Mouse (Mus musculus) C3H10T1/2 (cell line): ENCODE measurements around the gene Olfr945. TPM values are rescaled to one million over a fixed set of nuclear protein-coding genes. Genes with fewer than 3 reads are reported as not detected.

Experiments
- polyA plus RNA-seq, 2 experiments: library from polyadenylated mRNA; unstranded; fragments of >200 nt; fragmentation: generic; extraction: Trizol; gene quantifications; one replicate each; pipeline ENCODE4 v1.2.1; 2012; ENCODE audit warnings: missing spikeins in 2 of 2

Gene Olfr945
- not detected for polyA plus RNA-seq

DNA sequence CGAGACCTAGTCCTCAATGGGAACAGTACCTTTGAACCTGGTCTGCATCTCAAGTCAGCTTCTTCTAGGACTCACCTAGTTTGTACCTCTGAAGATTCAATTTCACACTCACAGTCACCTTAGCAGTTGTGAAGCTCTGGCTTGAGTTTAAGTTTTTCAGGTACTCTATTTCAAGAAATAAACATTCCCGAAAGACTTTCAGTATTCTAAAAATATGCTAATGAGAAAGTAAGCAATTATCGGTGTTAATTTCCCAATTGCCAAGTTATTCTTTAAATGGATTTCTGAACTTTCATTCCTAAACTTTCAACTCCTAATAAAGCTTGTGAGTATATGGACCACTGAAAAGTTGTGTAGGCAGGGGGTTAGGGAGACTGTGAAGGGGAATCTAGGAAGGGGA is at the start of gene Olfr945:
Olfr945 (minus strand) TSS at position 101 of the 400 bp plus-strand sequence.

DNA sequence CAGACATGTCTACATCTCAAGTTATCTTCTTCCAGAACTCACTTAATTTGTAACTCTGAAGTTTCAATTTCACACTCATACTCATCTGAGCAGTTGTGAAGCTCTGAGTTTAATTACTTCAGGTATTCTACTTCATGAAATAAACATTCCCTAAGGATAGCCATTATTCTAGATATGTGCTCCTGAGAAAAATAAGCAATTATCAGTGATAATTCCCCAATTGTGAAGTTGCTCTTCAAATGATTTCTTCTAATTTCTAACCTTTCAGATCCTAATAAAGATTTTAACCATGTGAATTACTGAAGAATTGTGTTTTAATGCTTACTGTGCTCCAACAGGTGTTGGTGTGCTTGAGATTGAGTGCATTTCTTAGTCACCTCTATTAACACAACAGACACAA is 49.3 kb upstream of the Olfr945 start, which contains the start of gene Olfr948:
Olfr948 (minus strand) TSS at position 101 of the 400 bp plus-strand sequence.

DNA sequence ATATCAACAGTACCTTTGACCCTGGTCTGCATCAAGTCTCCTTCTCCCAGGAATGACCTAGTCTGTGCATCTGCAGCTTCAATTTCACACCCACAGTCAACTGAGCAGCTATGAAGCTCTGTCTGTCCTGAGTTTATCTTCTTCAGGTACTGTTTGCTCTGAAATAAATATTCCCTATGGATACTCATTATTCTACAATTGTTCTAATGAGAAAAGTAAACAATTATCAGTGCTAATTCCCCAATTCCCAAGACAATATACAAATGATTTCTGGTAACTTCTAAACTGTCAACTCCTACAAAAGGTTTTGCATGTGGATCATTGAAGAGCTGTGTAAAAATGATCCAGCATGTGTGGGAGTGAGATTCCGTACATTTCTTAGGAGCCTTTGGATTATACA is 26.7 kb downstream of the Olfr945 start, which contains the start of gene Olfr1537:
Olfr1537 (minus strand) TSS at position 101 of the 400 bp plus-strand sequence.

Other genes with a start within 250 kb of the Olfr945 start
- gene Olfr937, start 211.9 kb downstream of the Olfr945 start, polyA plus RNA-seq: not detected
- not detected for gene Olfr938, start 197.9 kb downstream of the Olfr945 start, polyA plus RNA-seq
- not detected for gene Olfr27, start 148.7 kb downstream of the Olfr945 start, polyA plus RNA-seq
- gene Olfr943, start 110.5 kb downstream of the Olfr945 start, polyA plus RNA-seq: not detected
- gene Olfr944, start 74.9 kb downstream of the Olfr945 start, polyA plus RNA-seq: not detected
- not detected for gene Olfr1537, start 26.8 kb downstream of the Olfr945 start, polyA plus RNA-seq
- gene Olfr948, start 49.2 kb upstream of the Olfr945 start, polyA plus RNA-seq: not detected
- gene Olfr951, start 110.6 kb upstream of the Olfr945 start, polyA plus RNA-seq: not detected
- gene Olfr952, start 150.3 kb upstream of the Olfr945 start, polyA plus RNA-seq: not detected
- gene Olfr954, start 179.9 kb upstream of the Olfr945 start, polyA plus RNA-seq: not detected
- not detected for gene Olfr955, start 195.1 kb upstream of the Olfr945 start, polyA plus RNA-seq
- not detected for gene Olfr44, start 217.2 kb upstream of the Olfr945 start, polyA plus RNA-seq
- gene Olfr957, start 239.0 kb upstream of the Olfr945 start, polyA plus RNA-seq: not detected